Mouse (Mus musculus): ENCODE data around the gene Uvrag. TPM values are rescaled to one million over a fixed set of nuclear protein-coding genes. Genes with fewer than 3 reads are reported as not detected.

Uvrag gene
- polyA plus RNA-seq, 1 experiment from 2014 or later, result 18.3 TPM

- Histone ChIP-seq H3K36me3 (ENCODE audit: control insufficient read depth, insufficient read depth) (no peaks in the 10 kb centered on the region), H3K27me3 (replicated peaks; ENCODE audit: control insufficient read depth, insufficient read depth, low read length) (no peaks in the 10 kb centered on the region), H3K9me3 (ENCODE audit: control insufficient read depth, low read length) (no peaks in the 10 kb centered on the region), H3K4me1 (replicated peaks; ENCODE audit: control insufficient read depth, insufficient read depth, low read length) (no peaks in the 10 kb centered on the region), H3K27ac (ENCODE audit: low read length) (no peak overlapping the region), H3K9ac (replicated peaks; ENCODE audit: low read depth, low read length) (no peak overlapping the region), H3K4me3 (replicated peaks; ENCODE audit: low read length) (no peak overlapping the region), H3K4me2 (ENCODE audit: low read length) (no peak overlapping the region)
- WGBS, result 92% methylated on average over 9 of the region's 9 CpGs
- ATAC-seq, result no peak
These were observed 28.9 kb upstream of the Uvrag start for GRCm38 (mm10) chr7:99169717-99170403.

GRCm38 (mm10) chr7:99168756-99169155, 27.8 kb upstream of the Uvrag start:
- 89% methylated on average over 6 of the region's 6 CpGs for WGBS
- Histone ChIP-seq H3K9ac (replicated peaks; ENCODE audit: low read depth, low read length) (no peak overlapping the region), H3K36me3 (ENCODE audit: control insufficient read depth, insufficient read depth) (no peaks in the 10 kb centered on the region), H3K27me3 (replicated peaks; ENCODE audit: control insufficient read depth, insufficient read depth, low read length) (no peaks in the 10 kb centered on the region), H3K4me2 (ENCODE audit: low read length) (no peak overlapping the region), H3K4me3 (replicated peaks; ENCODE audit: low read length) (no peak overlapping the region), H3K27ac (ENCODE audit: low read length) (no peak overlapping the region), H3K4me1 (replicated peaks; ENCODE audit: control insufficient read depth, insufficient read depth, low read length) (no peaks in the 10 kb centered on the region), H3K9me3 (ENCODE audit: control insufficient read depth, low read length) (no peaks in the 10 kb centered on the region)
- ATAC-seq, result no peak

GRCm38 (mm10) chr7:99167939-99168338, 27.0 kb upstream of the Uvrag start:
- 53% methylated on average over 5 of the region's 5 CpGs for WGBS
- no peak for ATAC-seq
- no peak overlapping the region for H3K4me2 ChIP-seq (ENCODE audit: low read length)

GRCm38 (mm10) chr7:99166159-99166558, 25.2 kb upstream of the Uvrag start:
- 87% methylated on average over 8 of the region's 8 CpGs for WGBS
- no peak overlapping the region for H3K4me2 ChIP-seq (ENCODE audit: low read length)
- no peaks in the 10 kb centered on the region for H3K27me3 ChIP-seq (replicated peaks; ENCODE audit: control insufficient read depth, insufficient read depth, low read length)
- H3K4me1 ChIP-seq (replicated peaks; ENCODE audit: control insufficient read depth, insufficient read depth, low read length), result no peaks in the 10 kb centered on the region
- no peak for ATAC-seq
- H3K36me3 ChIP-seq (ENCODE audit: control insufficient read depth, insufficient read depth), result no peaks in the 10 kb centered on the region
- H3K4me3 ChIP-seq (replicated peaks; ENCODE audit: low read length), result no peak overlapping the region
- no peak overlapping the region for H3K27ac ChIP-seq (ENCODE audit: low read length)
- no peaks in the 10 kb centered on the region for H3K9me3 ChIP-seq (ENCODE audit: control insufficient read depth, low read length)
- no peak overlapping the region for H3K9ac ChIP-seq (replicated peaks; ENCODE audit: low read depth, low read length)

More at GRCm38 (mm10) chr7:99167939-99168338, 27.0 kb upstream of the Uvrag start:
- Histone ChIP-seq H3K27ac (ENCODE audit: low read length) (no peak overlapping the region), H3K4me1 (replicated peaks; ENCODE audit: control insufficient read depth, insufficient read depth, low read length) (no peaks in the 10 kb centered on the region), H3K9ac (replicated peaks; ENCODE audit: low read depth, low read length) (no peak overlapping the region), H3K9me3 (ENCODE audit: control insufficient read depth, low read length) (no peaks in the 10 kb centered on the region), H3K36me3 (ENCODE audit: control insufficient read depth, insufficient read depth) (no peaks in the 10 kb centered on the region), H3K4me3 (replicated peaks; ENCODE audit: low read length) (no peak overlapping the region), H3K27me3 (replicated peaks; ENCODE audit: control insufficient read depth, insufficient read depth, low read length) (no peaks in the 10 kb centered on the region)

- 87% methylated on average over 7 of the region's 7 CpGs for WGBS
These were observed 24.0 kb upstream of the Uvrag start for GRCm38 (mm10) chr7:99164873-99165410.

GRCm38 (mm10) chr7:99162462-99162861, 21.5 kb upstream of the Uvrag start:
- Histone ChIP-seq H3K36me3 (ENCODE audit: control insufficient read depth, insufficient read depth) (no peaks in the 10 kb centered on the region), H3K27ac (ENCODE audit: low read length) (no peak overlapping the region), H3K9me3 (ENCODE audit: control insufficient read depth, low read length) (no peaks in the 10 kb centered on the region), H3K27me3 (replicated peaks; ENCODE audit: control insufficient read depth, insufficient read depth, low read length) (no peaks in the 10 kb centered on the region), H3K4me2 (ENCODE audit: low read length) (no peak overlapping the region), H3K9ac (replicated peaks; ENCODE audit: low read depth, low read length) (no peak overlapping the region), H3K4me3 (replicated peaks; ENCODE audit: low read length) (no peak overlapping the region), H3K4me1 (replicated peaks; ENCODE audit: control insufficient read depth, insufficient read depth, low read length) (no peaks in the 10 kb centered on the region)
- no peak for ATAC-seq
- 88% methylated on average over 7 of the region's 7 CpGs for WGBS

More at GRCm38 (mm10) chr7:99164873-99165410, 24.0 kb upstream of the Uvrag start:
- H3K36me3 ChIP-seq (ENCODE audit: control insufficient read depth, insufficient read depth), result no peaks in the 10 kb centered on the region
- no peaks in the 10 kb centered on the region for H3K4me1 ChIP-seq (replicated peaks; ENCODE audit: control insufficient read depth, insufficient read depth, low read length)
- H3K27me3 ChIP-seq (replicated peaks; ENCODE audit: control insufficient read depth, insufficient read depth, low read length), result no peaks in the 10 kb centered on the region
- ATAC-seq, result no peak
- no peak overlapping the region for H3K4me2 ChIP-seq (ENCODE audit: low read length)
- no peak overlapping the region for H3K9ac ChIP-seq (replicated peaks; ENCODE audit: low read depth, low read length)
- no peaks in the 10 kb centered on the region for H3K9me3 ChIP-seq (ENCODE audit: control insufficient read depth, low read length)
- H3K27ac ChIP-seq (ENCODE audit: low read length), result no peak overlapping the region
- H3K4me3 ChIP-seq (replicated peaks; ENCODE audit: low read length), result no peak overlapping the region

GRCm38 (mm10) chr7:99161961-99162360, 21.0 kb upstream of the Uvrag start:
- ATAC-seq, result no peak
- no peak overlapping the region for H3K9ac ChIP-seq (replicated peaks; ENCODE audit: low read depth, low read length)
- no peak overlapping the region for H3K27ac ChIP-seq (ENCODE audit: low read length)
- no peaks in the 10 kb centered on the region for H3K4me1 ChIP-seq (replicated peaks; ENCODE audit: control insufficient read depth, insufficient read depth, low read length)
- no peaks in the 10 kb centered on the region for H3K36me3 ChIP-seq (ENCODE audit: control insufficient read depth, insufficient read depth)
- no peak overlapping the region for H3K4me2 ChIP-seq (ENCODE audit: low read length)
- 89% methylated on average over 11 of the region's 11 CpGs for WGBS
- H3K27me3 ChIP-seq (replicated peaks; ENCODE audit: control insufficient read depth, insufficient read depth, low read length), result no peaks in the 10 kb centered on the region
- H3K9me3 ChIP-seq (ENCODE audit: control insufficient read depth, low read length), result no peaks in the 10 kb centered on the region
- H3K4me3 ChIP-seq (replicated peaks; ENCODE audit: low read length), result no peak overlapping the region

GRCm38 (mm10) chr7:99161529-99161928, 20.6 kb upstream of the Uvrag start:
- WGBS, result 75% methylated on average over 4 of the region's 4 CpGs
- H3K9me3 ChIP-seq (ENCODE audit: control insufficient read depth, low read length), result no peaks in the 10 kb centered on the region
- no peak overlapping the region for H3K4me2 ChIP-seq (ENCODE audit: low read length)
- no peak for ATAC-seq
- no peaks in the 10 kb centered on the region for H3K36me3 ChIP-seq (ENCODE audit: control insufficient read depth, insufficient read depth)
- H3K4me3 ChIP-seq (replicated peaks; ENCODE audit: low read length), result no peak overlapping the region
- H3K27ac ChIP-seq (ENCODE audit: low read length), result no peak overlapping the region
- H3K27me3 ChIP-seq (replicated peaks; ENCODE audit: control insufficient read depth, insufficient read depth, low read length), result no peaks in the 10 kb centered on the region
- H3K9ac ChIP-seq (replicated peaks; ENCODE audit: low read depth, low read length), result no peak overlapping the region
- H3K4me1 ChIP-seq (replicated peaks; ENCODE audit: control insufficient read depth, insufficient read depth, low read length), result no peaks in the 10 kb centered on the region

GRCm38 (mm10) chr7:99160995-99161394, 20.1 kb upstream of the Uvrag start:
- no peak for ATAC-seq
- Histone ChIP-seq H3K4me1 (replicated peaks; ENCODE audit: control insufficient read depth, insufficient read depth, low read length) (no peaks in the 10 kb centered on the region), H3K9me3 (ENCODE audit: control insufficient read depth, low read length) (no peaks in the 10 kb centered on the region), H3K4me2 (ENCODE audit: low read length) (no peak overlapping the region), H3K4me3 (replicated peaks; ENCODE audit: low read length) (no peak overlapping the region), H3K27me3 (replicated peaks; ENCODE audit: control insufficient read depth, insufficient read depth, low read length) (no peaks in the 10 kb centered on the region), H3K27ac (ENCODE audit: low read length) (no peak overlapping the region), H3K9ac (replicated peaks; ENCODE audit: low read depth, low read length) (no peak overlapping the region), H3K36me3 (ENCODE audit: control insufficient read depth, insufficient read depth) (no peaks in the 10 kb centered on the region)
- WGBS, result 85% methylated on average over 7 of the region's 7 CpGs

All from forebrain, embryonic 16.5 days (tissue).